Mouse (Mus musculus) C2C12 (cell line): ENCODE measurements around the gene Nos2. TPM values are rescaled to one million over a fixed set of nuclear protein-coding genes. Genes with fewer than 3 reads are reported as not detected.

Source experiments
- H3K27me3 ChIP-seq: one replicate; pipeline ENCODE4 v1.6.1; 2011; ENCODE audit not compliant: control insufficient read depth, insufficient read depth, insufficient read length
- H3K36me3 ChIP-seq: one replicate; pipeline ENCODE4 v1.6.1; 2011; ENCODE audit not compliant: control insufficient read depth, insufficient read depth
- H3K4me3 ChIP-seq: one replicate; pipeline ENCODE4 v1.5.1; 2011; ENCODE audit warnings: mild to moderate bottlenecking, control low read depth; ENCODE audit not compliant: poor library complexity, insufficient read depth, severe bottlenecking
- H3K79me2 ChIP-seq: one replicate; pipeline ENCODE4 v1.6.1; 2011; ENCODE audit not compliant: control insufficient read depth, insufficient read depth
- H3K79me3 ChIP-seq: one replicate; pipeline ENCODE4 v1.6.1; 2011; ENCODE audit warnings: low read depth, control low read depth
- H3ac ChIP-seq: one replicate; pipeline ENCODE3; 2011; ENCODE audit warnings: low read depth; ENCODE audit not compliant: control insufficient read depth, insufficient read length
- CEBPB ChIP-seq: IDR thresholded peaks from one replicate; pipeline ENCODE4 v1.6.1; 2011; ENCODE audit warnings: low read depth, mild to moderate bottlenecking, control low read depth, moderate library complexity
- CTCF ChIP-seq: IDR thresholded peaks from one replicate; pipeline ENCODE4 v1.5.1; 2011; ENCODE audit not compliant: control insufficient read depth, insufficient read depth, insufficient read length
- FOSL1 ChIP-seq: IDR thresholded peaks from one replicate; pipeline ENCODE4 v1.8.0; 2011; ENCODE audit warnings: mild to moderate bottlenecking, low read length; ENCODE audit not compliant: poor library complexity, insufficient read depth, severe bottlenecking
- MAX ChIP-seq: IDR thresholded peaks from one replicate; pipeline ENCODE4 v1.6.1; 2011; ENCODE audit warnings: mild to moderate bottlenecking, control low read depth
- MYOD1 ChIP-seq: IDR thresholded peaks from one replicate; pipeline ENCODE4 v1.6.1; 2011; ENCODE audit warnings: low read depth; ENCODE audit not compliant: control insufficient read depth, insufficient read length
- MYOG ChIP-seq: IDR thresholded peaks from one replicate; pipeline ENCODE4 v1.6.1; 2011; ENCODE audit not compliant: control insufficient read depth, insufficient read length; ENCODE audit errors: extremely low read depth
- USF1 ChIP-seq: IDR thresholded peaks from one replicate; pipeline ENCODE4 v1.6.1; 2011; ENCODE audit warnings: low read depth, mild to moderate bottlenecking, control low read depth, moderate library complexity
- polyA plus RNA-seq: library from polyadenylated mRNA; unstranded; fragments of >200 nt; fragmentation: generic; extraction: Trizol; gene quantifications from one replicate; pipeline ENCODE4 v1.2.1, GENCODE M21; 2012; ENCODE audit warnings: missing spikeins

Gene Nos2
- polyA plus RNA-seq, 1 experiment: 0.02 TPM

DNA sequence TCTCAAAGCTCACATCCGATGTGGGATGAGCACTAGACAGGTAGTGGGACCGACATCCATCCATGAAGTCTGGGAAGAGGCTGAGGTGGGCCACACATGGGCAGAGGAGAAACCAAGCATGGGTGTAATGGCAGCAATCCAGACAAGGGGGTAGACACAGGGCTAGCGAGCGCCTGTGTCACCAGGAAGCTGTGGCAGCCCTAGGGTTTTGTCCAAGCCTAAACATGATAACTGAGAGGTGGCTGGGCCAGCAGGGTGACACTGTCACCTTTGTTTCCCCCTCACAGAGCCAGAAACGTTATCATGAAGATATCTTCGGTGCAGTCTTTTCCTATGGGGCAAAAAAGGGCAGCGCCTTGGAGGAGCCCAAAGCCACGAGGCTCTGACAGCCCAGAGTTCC is 38.8 kb downstream of the Nos2 start:
- Histone ChIP-seq H3K36me3 (no peaks in the 10 kb centered on the region), H3K4me3 (no peak overlapping the region), H3K27me3 (peaks cover 17% of the 10 kb centered on the region), H3K79me3 (no peaks in the 10 kb centered on the region), H3ac (no peak overlapping the region), H3K79me2 (no peaks in the 10 kb centered on the region)
- TF ChIP-seq MYOG (no peak), USF1 (no peak), CTCF (no peak), CEBPB (no peak), MYOD1 (no peak), MAX (no peak), FOSL1 (no peak)

- H3K36me3 ChIP-seq: no peaks in the 10 kb centered on the region
- no peaks in the 10 kb centered on the region for H3K79me3 ChIP-seq
- H3ac ChIP-seq: no peak overlapping the region
- TF ChIP-seq MYOD1: no peak
- TF ChIP-seq CTCF: no peak
- no peak for TF ChIP-seq CEBPB
- no peak for TF ChIP-seq MYOG
- TF ChIP-seq MAX: no peak
- no peak overlapping the region for H3K4me3 ChIP-seq
- H3K79me2 ChIP-seq: no peaks in the 10 kb centered on the region
- H3K27me3 ChIP-seq: peaks cover 10% of the 10 kb centered on the region
Observed at GRCm38 (mm10) chr11:78959841-78960520, 39.4 kb downstream of the Nos2 start.

- TF ChIP-seq CEBPB (no peak), MAX (no peak), MYOG (no peak), CTCF (no peak), USF1 (no peak), FOSL1 (no peak), MYOD1 (no peak)
- no peaks in the 10 kb centered on the region for H3K79me2 ChIP-seq
- H3ac ChIP-seq: no peak overlapping the region
- H3K79me3 ChIP-seq: no peaks in the 10 kb centered on the region
- H3K4me3 ChIP-seq: no peak overlapping the region
- peaks cover 6% of the 10 kb centered on the region for H3K27me3 ChIP-seq
- H3K36me3 ChIP-seq: no peaks in the 10 kb centered on the region
Observed at GRCm38 (mm10) chr11:78961221-78961620, 40.6 kb downstream of the Nos2 start.

DNA sequence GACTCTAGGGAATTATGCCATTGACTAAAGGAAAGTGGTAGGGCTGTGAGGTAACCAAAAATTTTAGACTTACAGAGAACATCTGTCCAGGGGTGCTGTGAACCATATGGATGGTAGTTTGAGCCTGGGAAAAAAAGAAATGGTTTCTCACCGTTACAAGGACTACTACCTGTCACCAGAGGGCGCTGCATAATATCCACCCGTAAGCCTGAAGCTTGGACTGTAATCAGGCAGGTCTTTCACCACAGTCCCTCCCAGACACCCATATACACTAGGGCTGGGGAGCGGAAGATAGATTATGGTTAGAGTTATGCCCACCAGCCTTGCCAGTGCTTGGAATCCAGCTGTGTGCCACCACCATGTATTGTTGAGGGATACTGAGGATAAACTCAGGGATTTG is 46.8 kb downstream of the Nos2 start:
- Histone ChIP-seq H3K79me3 (no peaks in the 10 kb centered on the region), H3K27me3 (no peaks in the 10 kb centered on the region), H3K4me3 (no peak overlapping the region), H3K79me2 (no peaks in the 10 kb centered on the region), H3K36me3 (peaks cover 3% of the 10 kb centered on the region), H3ac (no peak overlapping the region)
- no peak for TF ChIP-seq MAX
- TF ChIP-seq CTCF: peak; percentile 29
- TF ChIP-seq MYOG: no peak

GRCm38 (mm10) chr11:78968121-78968520 is 47.5 kb downstream of the Nos2 start:
- Histone ChIP-seq H3K4me3 (no peak overlapping the region), H3K27me3 (no peaks in the 10 kb centered on the region), H3K79me2 (no peaks in the 10 kb centered on the region), H3ac (no peak overlapping the region), H3K36me3 (peaks cover 3% of the 10 kb centered on the region), H3K79me3 (no peaks in the 10 kb centered on the region)
- TF ChIP-seq USF1: no peak
- no peak for TF ChIP-seq CTCF
- TF ChIP-seq FOSL1: no peak
- no peak for TF ChIP-seq MYOD1
- no peak for TF ChIP-seq CEBPB
- TF ChIP-seq MAX: no peak
- TF ChIP-seq MYOG: no peak

DNA sequence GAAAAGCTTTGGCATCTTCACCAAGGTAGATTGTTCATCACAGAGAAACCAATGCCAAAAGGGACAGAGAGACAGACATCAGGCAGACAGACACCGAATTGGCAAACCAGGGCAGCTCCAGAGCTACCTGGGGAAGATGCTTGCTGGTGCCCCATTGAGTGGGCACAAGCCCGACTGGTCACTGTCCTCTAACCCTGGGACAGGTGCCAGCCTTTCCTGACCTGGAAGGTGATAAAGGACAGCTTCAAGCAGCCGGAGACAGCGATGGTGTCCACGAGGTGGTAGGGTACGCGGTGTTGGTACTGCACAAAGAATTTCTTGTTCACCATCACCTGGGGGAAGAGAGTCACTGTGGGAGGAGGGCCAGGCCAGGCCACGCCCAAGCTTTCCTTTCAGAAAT is 50.5 kb downstream of the Nos2 start:
- TF ChIP-seq CTCF (no peak), MYOG (no peak), MYOD1 (no peak), USF1 (no peak), CEBPB (no peak), MAX (no peak), FOSL1 (no peak)
- Histone ChIP-seq H3K27me3 (no peaks in the 10 kb centered on the region), H3K36me3 (peaks cover 15% of the 10 kb centered on the region), H3ac (no peak overlapping the region), H3K4me3 (no peak overlapping the region), H3K79me2 (no peaks in the 10 kb centered on the region), H3K79me3 (no peaks in the 10 kb centered on the region)
